Mouse (Mus musculus): ENCODE measurements around the gene Ralgps1. TPM values are rescaled to one million over a fixed set of nuclear protein-coding genes. Genes with fewer than 3 reads are reported as not detected.
A peak's percentile ranks its signal among the peaks of the same experiment; 100 is the strongest.

Ralgps1 gene
- polyA plus RNA-seq, 1 experiment = 0.47 TPM

- H3K4me3 ChIP-seq (ENCODE audit: insufficient read depth, poor library complexity, severe bottlenecking) = no peak overlapping the region
- H3K79me2 ChIP-seq (ENCODE audit: control insufficient read depth, insufficient read depth) = no peaks in the 10 kb centered on the region
- TF ChIP-seq MYOG (IDR thresholded peaks at IDR 0.05; ENCODE audit: control insufficient read depth, extremely low read depth, insufficient read length) (no peak), USF1 (IDR thresholded peaks at IDR 0.05; ENCODE audit: low read depth) (no peak), MAX (IDR thresholded peaks at IDR 0.05) (no peak), CEBPB (IDR thresholded peaks at IDR 0.05; ENCODE audit: low read depth) (no peak), MYOD1 (IDR thresholded peaks at IDR 0.05; ENCODE audit: control insufficient read depth, insufficient read length, low read depth) (no peak), CTCF (IDR thresholded peaks at IDR 0.05; ENCODE audit: control insufficient read depth, insufficient read depth, insufficient read length) (no peak), FOSL1 (IDR thresholded peaks at IDR 0.05; ENCODE audit: insufficient read depth, low read length, poor library complexity, severe bottlenecking) (no peak)
- H3K79me3 ChIP-seq (ENCODE audit: low read depth) = no peaks in the 10 kb centered on the region
- H3ac ChIP-seq (ENCODE audit: control insufficient read depth, insufficient read length, low read depth) = no peak overlapping the region
- H3K36me3 ChIP-seq (ENCODE audit: control insufficient read depth, insufficient read depth) = no peaks in the 10 kb centered on the region
- H3K27me3 ChIP-seq (ENCODE audit: control insufficient read depth, insufficient read depth, insufficient read length) = peaks cover 31% of the 10 kb centered on the region
Measured at GRCm38 (mm10) chr2:33132306-33132705, 239.0 kb downstream of the Ralgps1 start.

DNA sequence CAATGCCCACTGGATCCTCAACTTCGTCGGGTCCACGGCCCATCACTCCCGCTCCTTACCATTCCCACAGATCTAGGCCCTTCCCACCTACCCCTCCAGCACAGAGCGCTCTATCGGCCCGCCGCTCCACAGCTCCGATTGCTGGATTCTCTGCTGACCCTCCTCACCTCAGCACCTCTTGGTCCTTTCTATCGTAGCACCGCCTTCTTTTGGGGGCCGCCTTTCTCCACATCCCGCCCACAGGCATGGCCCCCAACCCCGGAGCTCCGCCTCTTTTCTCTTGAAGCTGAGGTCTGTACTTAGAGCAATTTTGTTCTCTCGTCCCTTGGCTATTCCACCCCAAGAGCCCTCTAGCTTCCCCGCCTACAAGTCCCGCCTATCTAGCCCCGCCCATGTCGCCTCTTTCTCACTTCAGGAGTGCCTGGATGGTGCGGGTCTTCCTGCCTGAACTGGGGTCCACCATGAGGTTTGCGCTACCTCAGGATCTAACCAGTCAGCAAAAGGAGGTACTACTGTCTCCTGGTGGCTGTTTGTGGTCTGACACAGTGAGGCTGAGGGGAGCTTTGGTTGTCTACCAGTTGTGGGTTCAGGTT is 239.7 kb downstream of the Ralgps1 start, which contains the start of gene Garnl3:
TSS of gene Garnl3 (minus strand) at position 155 of the 593 bp plus-strand sequence.
- Histone ChIP-seq H3K36me3 (ENCODE audit: control insufficient read depth, insufficient read depth) (no peaks in the 10 kb centered on the region), H3ac (ENCODE audit: control insufficient read depth, insufficient read length, low read depth) (peak within 1 kb of the TSS; percentile 41), H3K4me3 (ENCODE audit: insufficient read depth, poor library complexity, severe bottlenecking) (peak within 1 kb of the TSS; percentile 44), H3K27me3 (ENCODE audit: control insufficient read depth, insufficient read depth, insufficient read length) (peaks cover 27% of the 10 kb centered on the region), H3K79me2 (ENCODE audit: control insufficient read depth, insufficient read depth) (no peaks in the 10 kb centered on the region), H3K79me3 (ENCODE audit: low read depth) (no peaks in the 10 kb centered on the region)
- peak; percentile 19 for TF ChIP-seq CTCF (IDR thresholded peaks at IDR 0.05; ENCODE audit: control insufficient read depth, insufficient read depth, insufficient read length)
- no peak for TF ChIP-seq CEBPB (IDR thresholded peaks at IDR 0.05; ENCODE audit: low read depth)

GRCm38 (mm10) chr2:33130526-33131483 is 240.5 kb downstream of the Ralgps1 start:
- peak overlapping the region; percentile 85 for H3ac ChIP-seq (ENCODE audit: control insufficient read depth, insufficient read length, low read depth)
- peak overlapping the region; percentile 44 for H3K4me3 ChIP-seq (ENCODE audit: insufficient read depth, poor library complexity, severe bottlenecking)
- TF ChIP-seq CTCF (IDR thresholded peaks at IDR 0.05; ENCODE audit: control insufficient read depth, insufficient read depth, insufficient read length) (no peak), FOSL1 (IDR thresholded peaks at IDR 0.05; ENCODE audit: insufficient read depth, low read length, poor library complexity, severe bottlenecking) (no peak), MAX (IDR thresholded peaks at IDR 0.05) (no peak), MYOG (IDR thresholded peaks at IDR 0.05; ENCODE audit: control insufficient read depth, extremely low read depth, insufficient read length) (no peak), MYOD1 (IDR thresholded peaks at IDR 0.05; ENCODE audit: control insufficient read depth, insufficient read length, low read depth) (no peak), USF1 (IDR thresholded peaks at IDR 0.05; ENCODE audit: low read depth) (no peak), CEBPB (IDR thresholded peaks at IDR 0.05; ENCODE audit: low read depth) (no peak)
- no peaks in the 10 kb centered on the region for H3K79me2 ChIP-seq (ENCODE audit: control insufficient read depth, insufficient read depth)
- peaks cover 22% of the 10 kb centered on the region for H3K27me3 ChIP-seq (ENCODE audit: control insufficient read depth, insufficient read depth, insufficient read length)
- no peaks in the 10 kb centered on the region for H3K79me3 ChIP-seq (ENCODE audit: low read depth)
- H3K36me3 ChIP-seq (ENCODE audit: control insufficient read depth, insufficient read depth) = no peaks in the 10 kb centered on the region

DNA sequence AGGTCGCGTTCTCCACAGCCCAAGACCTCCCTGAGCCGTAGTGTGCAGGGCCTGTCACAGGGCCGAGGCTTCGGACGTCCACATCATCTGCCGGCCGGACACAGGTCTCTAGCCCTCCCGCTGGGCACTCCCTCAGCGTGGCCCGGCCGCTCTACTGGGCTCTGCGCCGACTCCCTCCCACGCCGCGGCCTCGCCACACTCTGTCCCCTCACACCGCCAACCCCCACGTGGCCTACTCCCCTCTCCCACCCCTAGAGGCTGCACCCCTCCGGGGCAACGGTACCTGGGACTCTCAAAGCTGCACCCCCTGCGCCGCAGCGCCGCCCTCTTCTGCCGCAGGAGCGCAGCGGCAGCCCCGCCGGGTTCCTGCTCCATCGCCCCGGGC is 241.2 kb downstream of the Ralgps1 start:
- Histone ChIP-seq H3K4me3 (ENCODE audit: insufficient read depth, poor library complexity, severe bottlenecking) (peak overlapping the region; percentile 44), H3K36me3 (ENCODE audit: control insufficient read depth, insufficient read depth) (no peaks in the 10 kb centered on the region), H3K79me2 (ENCODE audit: control insufficient read depth, insufficient read depth) (no peaks in the 10 kb centered on the region), H3ac (ENCODE audit: control insufficient read depth, insufficient read length, low read depth) (peak overlapping the region; percentile 85), H3K27me3 (ENCODE audit: control insufficient read depth, insufficient read depth, insufficient read length) (peaks cover 15% of the 10 kb centered on the region), H3K79me3 (ENCODE audit: low read depth) (no peaks in the 10 kb centered on the region)
- TF ChIP-seq MYOG (IDR thresholded peaks at IDR 0.05; ENCODE audit: control insufficient read depth, extremely low read depth, insufficient read length) (no peak), FOSL1 (IDR thresholded peaks at IDR 0.05; ENCODE audit: insufficient read depth, low read length, poor library complexity, severe bottlenecking) (no peak), CTCF (IDR thresholded peaks at IDR 0.05; ENCODE audit: control insufficient read depth, insufficient read depth, insufficient read length) (no peak), MYOD1 (IDR thresholded peaks at IDR 0.05; ENCODE audit: control insufficient read depth, insufficient read length, low read depth) (no peak)

DNA sequence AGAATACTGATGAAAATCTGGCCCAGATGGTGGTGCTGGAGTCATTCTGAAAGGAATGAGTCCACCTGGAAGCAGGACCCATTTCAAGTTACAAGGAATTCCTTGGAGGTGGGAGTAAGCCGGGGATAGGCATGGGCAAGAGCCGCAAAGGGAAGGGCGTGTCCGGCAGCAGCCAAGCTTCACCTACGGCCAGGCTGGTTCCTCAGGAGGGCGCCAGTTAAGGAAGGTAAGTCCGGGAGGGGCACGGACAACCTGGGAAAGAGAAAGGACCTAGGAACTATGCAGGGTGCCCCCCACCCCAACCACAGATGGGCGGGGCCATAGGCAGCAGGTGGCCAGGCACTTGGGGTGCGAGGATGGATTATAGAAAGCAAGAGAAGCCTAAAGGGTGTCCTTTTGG is 241.6 kb downstream of the Ralgps1 start:
- Histone ChIP-seq H3K36me3 (ENCODE audit: control insufficient read depth, insufficient read depth) (no peaks in the 10 kb centered on the region), H3K79me3 (ENCODE audit: low read depth) (no peaks in the 10 kb centered on the region), H3K27me3 (ENCODE audit: control insufficient read depth, insufficient read depth, insufficient read length) (peaks cover 11% of the 10 kb centered on the region), H3K4me3 (ENCODE audit: insufficient read depth, poor library complexity, severe bottlenecking) (peak overlapping the region; percentile 44), H3K79me2 (ENCODE audit: control insufficient read depth, insufficient read depth) (no peaks in the 10 kb centered on the region), H3ac (ENCODE audit: control insufficient read depth, insufficient read length, low read depth) (peak overlapping the region; percentile 85)
- TF ChIP-seq USF1 (IDR thresholded peaks at IDR 0.05; ENCODE audit: low read depth) (no peak), MAX (IDR thresholded peaks at IDR 0.05) (no peak), CEBPB (IDR thresholded peaks at IDR 0.05; ENCODE audit: low read depth) (no peak), FOSL1 (IDR thresholded peaks at IDR 0.05; ENCODE audit: insufficient read depth, low read length, poor library complexity, severe bottlenecking) (no peak), MYOG (IDR thresholded peaks at IDR 0.05; ENCODE audit: control insufficient read depth, extremely low read depth, insufficient read length) (no peak), MYOD1 (IDR thresholded peaks at IDR 0.05; ENCODE audit: control insufficient read depth, insufficient read length, low read depth) (no peak), CTCF (IDR thresholded peaks at IDR 0.05; ENCODE audit: control insufficient read depth, insufficient read depth, insufficient read length) (no peak)
